Mouse (Mus musculus) liver, embryonic 12.5 days (tissue): ENCODE results near the gene Cpeb3. TPM values are rescaled to one million over a fixed set of nuclear protein-coding genes. Genes with fewer than 3 reads are reported as not detected.
A peak's percentile ranks its signal among the peaks of the same experiment; 100 is the strongest.

Experiments
- ATAC-seq: fragments of 200-750 bp; cut with Nextera tagmentation; 2 replicates; pipeline ENCODE4 v1.8.0; 2017; ENCODE audit warnings: moderate number of reproducible peaks, mild to moderate bottlenecking, moderate library complexity
- H3K27ac ChIP-seq: fragments of 300-500 bp; sonication (generic); 2 replicates; pipeline ENCODE4 v1.5.1; 2016; ENCODE audit warnings: mild to moderate bottlenecking
- H3K27me3 ChIP-seq: fragments of 300-500 bp; sonication (generic); replicated peaks from 2 replicates; pipeline ENCODE4 v1.6.1; 2016; ENCODE audit warnings: mild to moderate bottlenecking, moderate library complexity
- H3K36me3 ChIP-seq: fragments of 300-500 bp; sonication (generic); 2 replicates; pipeline ENCODE4 v1.6.1; 2016; ENCODE audit warnings: mild to moderate bottlenecking, moderate library complexity
- H3K4me1 ChIP-seq: fragments of 300-500 bp; sonication (generic); 2 replicates; pipeline ENCODE4 v1.6.1; 2016
- H3K4me2 ChIP-seq: fragments of 300-500 bp; sonication (generic); 2 replicates; pipeline ENCODE4 v1.6.1; 2016; ENCODE audit warnings: mild to moderate bottlenecking, moderate library complexity
- H3K4me3 ChIP-seq: fragments of 300-500 bp; sonication (generic); 2 replicates; pipeline ENCODE4 v1.5.1; 2016; ENCODE audit warnings: mild to moderate bottlenecking, moderate library complexity
- H3K9ac ChIP-seq: fragments of 300-500 bp; sonication (generic); 2 replicates; pipeline ENCODE4 v1.6.1; 2016; ENCODE audit warnings: mild to moderate bottlenecking, moderate library complexity
- H3K9me3 ChIP-seq: fragments of 300-500 bp; sonication (generic); replicated peaks from 2 replicates; pipeline ENCODE4 v1.6.1; 2016; ENCODE audit warnings: mild to moderate bottlenecking, moderate library complexity
- WGBS: fragments of 180-500 bp; shearing (Covaris S2); methylation state at CpG from one replicate; pipeline ENCODE4 v1.1.7; 2016; ENCODE audit not compliant: insufficient replicate concordance; 5-methylcytosine and 5-hydroxymethylcytosine counted together
- polyA plus RNA-seq: library from polyadenylated mRNA; unstranded; fragments of >200 nt; fragmentation: Nextera tagmentation; extraction: Ambion mirVana; gene quantifications from 2 replicates; pipeline ENCODE4 v1.2.1, GENCODE M21; 2016

Cpeb3 gene
- 2.6 and 3.2 TPM in 2 replicates for polyA plus RNA-seq

- WGBS, result 1% methylated on average over 15 of the region's 15 CpGs
- Histone ChIP-seq H3K4me2 (peak within 1 kb of the TSS; percentile 83), H3K9me3 (no peaks in the 10 kb centered on the region), H3K4me1 (peaks cover 67% of the 10 kb centered on the region), H3K4me3 (peak within 1 kb of the TSS; percentile 100), H3K36me3 (peaks cover 39% of the 10 kb centered on the region), H3K27me3 (no peaks in the 10 kb centered on the region), H3K27ac (peak within 1 kb of the TSS; percentile 99), H3K9ac (peak within 1 kb of the TSS; percentile 100)
- no peak for ATAC-seq
These were observed at the start of gene Cpeb3 for GRCm38 (mm10) chr19:37208176-37208755. Gene Cpeb3 (minus strand): TSS chr19:37208601.

GRCm38 (mm10) chr19:37255321-37255720, 46.9 kb upstream of the Cpeb3 start:
- H3K4me3 ChIP-seq, result no peak overlapping the region
- no peak for ATAC-seq
- H3K4me2 ChIP-seq, result no peak overlapping the region
- WGBS, result 75% methylated on average over 9 of the region's 9 CpGs
- no peak overlapping the region for H3K27ac ChIP-seq
- peaks cover 3% of the 10 kb centered on the region; the same call in 1 of the 2 replicates for H3K27me3 ChIP-seq
- H3K4me1 ChIP-seq, result no peaks in the 10 kb centered on the region; the same call in 1 of the 2 replicates
- no peaks in the 10 kb centered on the region for H3K9me3 ChIP-seq
- H3K36me3 ChIP-seq, result no peaks in the 10 kb centered on the region
- no peak overlapping the region for H3K9ac ChIP-seq

- H3K9ac ChIP-seq, result no peak overlapping the region
- no peak overlapping the region for H3K4me3 ChIP-seq
- no peak overlapping the region for H3K27ac ChIP-seq
- no peaks in the 10 kb centered on the region for H3K9me3 ChIP-seq
- H3K4me2 ChIP-seq, result no peak overlapping the region
- 55% methylated on average over 6 of the region's 6 CpGs for WGBS
- H3K27me3 ChIP-seq, result no peaks in the 10 kb centered on the region; the same call in 1 of the 2 replicates
- H3K4me1 ChIP-seq, result no peaks in the 10 kb centered on the region; the same call in 1 of the 2 replicates
- H3K36me3 ChIP-seq, result no peaks in the 10 kb centered on the region
- peak; percentile 30; the same call in 1 of the 2 replicates for ATAC-seq
These were observed 43.7 kb upstream of the Cpeb3 start for GRCm38 (mm10) chr19:37252104-37252503.

GRCm38 (mm10) chr19:37248199-37248598, 39.8 kb upstream of the Cpeb3 start:
- no peak overlapping the region for H3K9ac ChIP-seq
- no peak overlapping the region for H3K4me3 ChIP-seq
- no peak overlapping the region for H3K27ac ChIP-seq
- ATAC-seq, result no peak
- no peaks in the 10 kb centered on the region; the same call in 1 of the 2 replicates for H3K27me3 ChIP-seq
- H3K4me2 ChIP-seq, result no peak overlapping the region
- H3K4me1 ChIP-seq, result no peaks in the 10 kb centered on the region; the same call in 1 of the 2 replicates
- H3K9me3 ChIP-seq, result no peaks in the 10 kb centered on the region
- 58% methylated on average over 3 of the region's 3 CpGs for WGBS
- H3K36me3 ChIP-seq, result no peaks in the 10 kb centered on the region

GRCm38 (mm10) chr19:37246859-37247258, 38.5 kb upstream of the Cpeb3 start:
- Histone ChIP-seq H3K36me3 (no peaks in the 10 kb centered on the region), H3K27me3 (no peaks in the 10 kb centered on the region; the same call in 1 of the 2 replicates), H3K4me2 (no peak overlapping the region), H3K4me3 (no peak overlapping the region), H3K9me3 (no peaks in the 10 kb centered on the region), H3K27ac (0 out of 2 replicates have a peak overlapping the region, but pooled peaks have one; percentile 1), H3K9ac (no peak overlapping the region), H3K4me1 (peaks cover 5% of the 10 kb centered on the region)
- whole genome bisulfite sequencing, result 23% methylated on average over 3 of the region's 3 CpGs
- ATAC-seq, result no peak

GRCm38 (mm10) chr19:37242707-37243106, 34.3 kb upstream of the Cpeb3 start:
- H3K27me3 ChIP-seq, result no peaks in the 10 kb centered on the region
- no peak overlapping the region for H3K4me3 ChIP-seq
- ATAC-seq, result no peak
- H3K9ac ChIP-seq, result no peak overlapping the region
- no peak overlapping the region for H3K4me2 ChIP-seq
- peaks cover 38% of the 10 kb centered on the region for H3K4me1 ChIP-seq
- H3K27ac ChIP-seq, result peak overlapping the region; percentile 0; the same call in 1 of the 2 replicates
- no peaks in the 10 kb centered on the region for H3K9me3 ChIP-seq
- H3K36me3 ChIP-seq, result no peaks in the 10 kb centered on the region
- WGBS, result 47% methylated on average over 2 of the region's 2 CpGs

- Histone ChIP-seq H3K36me3 (no peaks in the 10 kb centered on the region), H3K4me1 (peaks cover 54% of the 10 kb centered on the region), H3K27me3 (peaks cover 1% of the 10 kb centered on the region), H3K9ac (no peak overlapping the region), H3K27ac (no peak overlapping the region), H3K4me2 (no peak overlapping the region), H3K9me3 (no peaks in the 10 kb centered on the region), H3K4me3 (no peak overlapping the region)
- 60% methylated on average over 5 of the region's 5 CpGs for WGBS
- ATAC-seq, result no peak
These were observed 32.8 kb upstream of the Cpeb3 start for GRCm38 (mm10) chr19:37241201-37241600.

GRCm38 (mm10) chr19:37239096-37239495, 30.7 kb upstream of the Cpeb3 start:
- Histone ChIP-seq H3K27ac (peak overlapping the region; percentile 99), H3K4me1 (peaks cover 75% of the 10 kb centered on the region), H3K4me3 (no peak overlapping the region), H3K36me3 (no peaks in the 10 kb centered on the region), H3K27me3 (peaks cover 22% of the 10 kb centered on the region), H3K9ac (peak overlapping the region; percentile 84), H3K9me3 (no peaks in the 10 kb centered on the region), H3K4me2 (peak overlapping the region; percentile 86)
- WGBS, result 19% methylated on average over 4 of the region's 4 CpGs
- no peak for ATAC-seq

GRCm38 (mm10) chr19:37238651-37239050, 30.2 kb upstream of the Cpeb3 start:
- H3K4me1 ChIP-seq, result peaks cover 79% of the 10 kb centered on the region
- no peaks in the 10 kb centered on the region for H3K36me3 ChIP-seq
- peak overlapping the region; percentile 84 for H3K9ac ChIP-seq
- WGBS, result 24% methylated on average over 7 of the region's 7 CpGs
- peak overlapping the region; percentile 47 for H3K4me3 ChIP-seq
- peaks cover 27% of the 10 kb centered on the region for H3K27me3 ChIP-seq
- H3K4me2 ChIP-seq, result peak overlapping the region; percentile 86
- peak overlapping the region; percentile 99 for H3K27ac ChIP-seq
- no peaks in the 10 kb centered on the region for H3K9me3 ChIP-seq
- ATAC-seq, result peak; percentile 13

- H3K4me1 ChIP-seq, result peaks cover 87% of the 10 kb centered on the region
- WGBS, result 3% methylated on average over 15 of the region's 15 CpGs
- no peaks in the 10 kb centered on the region for H3K36me3 ChIP-seq
- peak overlapping the region; percentile 86 for H3K4me2 ChIP-seq
- ATAC-seq, result peak; percentile 89
- no peaks in the 10 kb centered on the region for H3K9me3 ChIP-seq
- peak overlapping the region; percentile 99 for H3K27ac ChIP-seq
- peaks cover 28% of the 10 kb centered on the region for H3K27me3 ChIP-seq
- peak overlapping the region; percentile 84 for H3K9ac ChIP-seq
- H3K4me3 ChIP-seq, result peak overlapping the region; percentile 47
These were observed 29.5 kb upstream of the Cpeb3 start for GRCm38 (mm10) chr19:37237712-37238437.

- Histone ChIP-seq H3K27me3 (peaks cover 28% of the 10 kb centered on the region), H3K9ac (peak overlapping the region; percentile 84), H3K4me3 (peak overlapping the region; percentile 47), H3K9me3 (no peaks in the 10 kb centered on the region), H3K4me2 (peak overlapping the region; percentile 86), H3K4me1 (peaks cover 92% of the 10 kb centered on the region), H3K36me3 (no peaks in the 10 kb centered on the region), H3K27ac (peak overlapping the region; percentile 99)
- WGBS, result 21% methylated on average over 5 of the region's 5 CpGs
- ATAC-seq, result peak; percentile 48
These were observed 28.9 kb upstream of the Cpeb3 start for GRCm38 (mm10) chr19:37237306-37237705.

- Histone ChIP-seq H3K9me3 (no peaks in the 10 kb centered on the region), H3K4me2 (peak overlapping the region; percentile 86), H3K4me3 (no peak overlapping the region), H3K9ac (peak overlapping the region; percentile 84), H3K27ac (peak overlapping the region; percentile 99), H3K27me3 (peaks cover 28% of the 10 kb centered on the region), H3K36me3 (no peaks in the 10 kb centered on the region), H3K4me1 (peaks cover 96% of the 10 kb centered on the region)
- WGBS, result 65% methylated on average over 8 of the region's 8 CpGs
- ATAC-seq, result no peak
These were observed 27.4 kb upstream of the Cpeb3 start for GRCm38 (mm10) chr19:37235818-37236217.
